Mouse (Mus musculus) thymus, adult 2 months (tissue): ENCODE measurements at regions not wholly inside any gene's neighbourhood (a gene's known extent, or its start where the extent isn't known, plus 50 kb on each side); places are given as distances from the start of the nearest gene placed in this dataset.

Source experiments
- CTCF ChIP-seq: fragments of 200-500 bp; IDR thresholded peaks from 2 replicates; pipeline ENCODE4 v1.5.1; 2012; ENCODE audit warnings: mild to moderate bottlenecking, control low read depth, low read length, moderate library complexity, borderline replicate concordance; ENCODE audit not compliant: control insufficient read depth, poor library complexity, insufficient read depth; ENCODE audit errors: extremely low read depth
- POLR2A ChIP-seq: fragments of 200-500 bp; IDR thresholded peaks from 2 replicates; pipeline ENCODE4 v1.6.1; 2012; ENCODE audit warnings: mild to moderate bottlenecking, low read length, control low read depth, moderate library complexity; ENCODE audit not compliant: control insufficient read depth, poor library complexity, insufficient read depth; ENCODE audit errors: extremely low read depth

DNA sequence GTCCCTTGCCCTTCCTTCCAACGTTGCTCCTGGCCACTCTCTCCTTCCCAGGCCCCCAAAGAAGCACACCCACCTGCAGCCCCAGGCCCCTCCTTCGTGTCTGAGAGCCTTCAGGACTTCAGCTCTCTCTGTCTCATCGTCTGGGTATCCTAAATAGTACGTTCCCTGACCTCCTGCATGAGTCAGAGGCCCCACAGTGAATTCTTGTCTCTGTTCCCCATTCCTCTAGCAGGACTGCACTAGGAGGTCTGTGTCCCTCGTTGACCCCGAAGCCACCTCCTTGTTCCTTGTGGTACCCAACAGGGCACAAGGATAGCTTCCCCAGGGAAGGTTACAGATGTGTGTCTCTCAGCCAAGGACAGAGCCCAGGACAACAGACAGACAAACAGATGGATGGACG is 71.4 kb downstream of the Gm26897 start:
- TF ChIP-seq POLR2A (no peak), CTCF (no peak)
